Mouse (Mus musculus) stomach, embryonic 15.5 days (tissue): Measurements from ENCODE around the gene Tnfsf18. TPM values are rescaled to one million over a fixed set of nuclear protein-coding genes. Genes with fewer than 3 reads are reported as not detected.

Experiments
- ATAC-seq: fragments of 200-750 bp; cut with Nextera tagmentation; 2 replicates; pipeline ENCODE4 v1.8.0; 2017; ENCODE audit warnings: low read depth, moderate number of reproducible peaks, moderate TSS enrichment; ENCODE audit not compliant: insufficient read depth, low FRiP score
- H3K27ac ChIP-seq: fragments of 300-500 bp; sonication (generic); 2 replicates; pipeline ENCODE4 v1.5.1; 2015; ENCODE audit warnings: mild to moderate bottlenecking, inconsistent platforms
- H3K27me3 ChIP-seq: fragments of 300-500 bp; sonication (generic); replicated peaks from 2 replicates; pipeline ENCODE4 v1.6.1; 2015; ENCODE audit warnings: inconsistent platforms
- H3K36me3 ChIP-seq: fragments of 300-500 bp; sonication (generic); 2 replicates; pipeline ENCODE4 v1.6.1; 2015; ENCODE audit warnings: inconsistent platforms
- H3K4me1 ChIP-seq: fragments of 300-500 bp; sonication (generic); 2 replicates; pipeline ENCODE4 v1.6.1; 2015; ENCODE audit warnings: inconsistent platforms
- H3K4me2 ChIP-seq: fragments of 300-500 bp; sonication (generic); 2 replicates; pipeline ENCODE4 v1.6.1; 2015; ENCODE audit warnings: mild to moderate bottlenecking, inconsistent platforms
- H3K4me3 ChIP-seq: fragments of 300-500 bp; sonication (generic); replicated peaks from 2 replicates; pipeline ENCODE4 v1.5.1; 2015; ENCODE audit warnings: inconsistent platforms
- H3K9ac ChIP-seq: fragments of 300-500 bp; sonication (generic); 2 replicates; pipeline ENCODE4 v1.6.1; 2015; ENCODE audit warnings: inconsistent platforms
- H3K9me3 ChIP-seq: fragments of 300-500 bp; sonication (generic); 2 replicates; pipeline ENCODE4 v1.6.1; 2016; ENCODE audit warnings: inconsistent platforms
- WGBS: fragments of 180-500 bp; shearing (Covaris S2); methylation state at CpG from one replicate; pipeline ENCODE4 v1.1.7; 2015; 5-methylcytosine and 5-hydroxymethylcytosine counted together
- polyA plus RNA-seq: library from polyadenylated mRNA; unstranded; fragments of >200 nt; fragmentation: Nextera tagmentation; extraction: Ambion mirVana; gene quantifications from 2 replicates; pipeline ENCODE4 v1.2.1, GENCODE M21; 2015

The Tnfsf18 gene
- polyA plus RNA-seq, result 0.12 TPM in 1 of 2 replicates, not detected in the other

DNA sequence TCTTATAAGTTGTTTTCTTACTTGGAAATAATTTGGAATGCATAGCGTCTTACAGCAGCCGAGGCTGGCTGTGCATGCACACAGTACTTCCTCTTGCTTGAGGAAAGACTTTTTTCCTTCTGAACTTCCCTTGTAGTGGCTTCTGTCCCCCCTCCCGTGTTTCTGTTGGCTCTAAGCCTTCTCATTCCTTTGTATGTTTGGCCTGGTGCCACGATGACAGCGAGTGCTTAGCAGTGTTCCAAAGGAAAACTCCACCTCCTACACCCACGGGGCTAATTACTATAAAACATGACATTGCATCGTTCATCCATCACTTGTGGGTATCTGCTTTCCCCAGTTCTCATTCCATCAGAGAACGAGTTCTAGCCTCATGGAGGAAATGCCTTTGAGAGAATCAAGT is at the start of gene Tnfsf18:
Tnfsf18 (plus strand) TSS at position 313 of the 400 bp plus-strand sequence.
- no peaks in the 10 kb centered on the region for H3K4me1 ChIP-seq
- no peaks in the 10 kb centered on the region for H3K36me3 ChIP-seq
- no peak within 1 kb of the TSS for H3K27ac ChIP-seq
- no peaks in the 10 kb centered on the region for H3K9me3 ChIP-seq
- no peaks in the 10 kb centered on the region for H3K27me3 ChIP-seq
- ATAC-seq, result peak; percentile 43; the same call in 1 of the 2 replicates
- no peak within 1 kb of the TSS for H3K9ac ChIP-seq
- H3K4me2 ChIP-seq, result no peak within 1 kb of the TSS
- WGBS, result 30% methylated on average over 8 of the region's 8 CpGs
- no peak within 1 kb of the TSS for H3K4me3 ChIP-seq

DNA sequence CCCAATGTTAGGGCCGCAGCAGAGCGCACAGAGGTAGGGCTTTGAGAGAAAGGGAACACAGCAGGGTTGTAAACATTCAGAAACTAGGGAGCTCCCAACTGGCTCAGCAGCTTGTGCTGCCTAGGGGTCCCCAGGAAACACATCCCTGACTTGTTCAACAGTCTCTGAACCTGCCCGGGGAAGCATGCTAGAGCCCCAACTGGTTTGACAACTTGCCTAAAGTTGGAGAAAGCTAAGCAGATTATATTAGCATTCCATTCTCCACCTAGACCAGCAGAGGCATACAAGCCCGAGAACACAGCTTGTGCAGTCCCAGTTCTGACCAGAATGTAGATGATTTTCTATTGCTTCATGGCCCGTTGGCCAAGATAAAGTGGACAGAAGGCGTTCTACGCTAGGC is 49.6 kb upstream of the Tnfsf18 start:
- Histone ChIP-seq H3K27me3 (no peaks in the 10 kb centered on the region), H3K9me3 (no peaks in the 10 kb centered on the region), H3K4me3 (no peak overlapping the region), H3K27ac (peak overlapping the region; percentile 57; the same call in 1 of the 2 replicates), H3K36me3 (no peaks in the 10 kb centered on the region), H3K4me1 (no peaks in the 10 kb centered on the region; the same call in 1 of the 2 replicates), H3K4me2 (no peak overlapping the region), H3K9ac (no peak overlapping the region)
- WGBS, result 57% methylated on average over 7 of the region's 7 CpGs
- peak; percentile 93 for ATAC-seq

DNA sequence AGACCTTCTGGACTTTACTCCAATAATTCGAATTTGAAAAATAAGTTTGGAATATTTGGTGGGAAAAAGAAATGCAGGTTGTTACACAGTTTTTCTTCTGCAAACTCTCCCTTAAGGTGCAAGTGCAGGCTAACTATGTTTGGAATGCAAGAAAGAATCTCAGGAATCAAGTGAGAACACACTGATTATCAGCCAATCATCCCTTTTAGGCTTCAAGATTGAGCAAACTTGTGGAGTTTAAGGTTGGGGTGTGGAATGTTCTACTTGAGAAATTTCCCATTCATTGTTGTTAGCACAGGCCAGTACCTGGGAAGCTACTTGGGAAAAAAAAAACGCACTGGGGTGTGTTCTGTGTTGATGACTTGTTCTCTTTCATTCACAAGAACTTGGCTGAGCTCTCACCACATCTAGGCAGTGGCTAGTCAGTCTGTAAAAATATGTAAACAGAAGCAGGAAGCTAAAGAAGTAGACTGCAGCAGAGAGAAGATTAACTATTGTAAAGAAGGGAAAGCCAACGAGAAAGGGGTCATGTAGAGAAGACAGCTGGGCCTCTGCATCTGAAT is 42.7 kb upstream of the Tnfsf18 start:
- no peak for ATAC-seq
- no peak overlapping the region for H3K9ac ChIP-seq
- H3K9me3 ChIP-seq, result no peaks in the 10 kb centered on the region
- no peaks in the 10 kb centered on the region for H3K27me3 ChIP-seq
- no peak overlapping the region for H3K4me3 ChIP-seq
- H3K27ac ChIP-seq, result no peak overlapping the region; the same call in 1 of the 2 replicates
- H3K36me3 ChIP-seq, result no peaks in the 10 kb centered on the region
- 22% methylated on average over 3 of the region's 3 CpGs for WGBS
- no peak overlapping the region for H3K4me2 ChIP-seq
- no peaks in the 10 kb centered on the region for H3K4me1 ChIP-seq

DNA sequence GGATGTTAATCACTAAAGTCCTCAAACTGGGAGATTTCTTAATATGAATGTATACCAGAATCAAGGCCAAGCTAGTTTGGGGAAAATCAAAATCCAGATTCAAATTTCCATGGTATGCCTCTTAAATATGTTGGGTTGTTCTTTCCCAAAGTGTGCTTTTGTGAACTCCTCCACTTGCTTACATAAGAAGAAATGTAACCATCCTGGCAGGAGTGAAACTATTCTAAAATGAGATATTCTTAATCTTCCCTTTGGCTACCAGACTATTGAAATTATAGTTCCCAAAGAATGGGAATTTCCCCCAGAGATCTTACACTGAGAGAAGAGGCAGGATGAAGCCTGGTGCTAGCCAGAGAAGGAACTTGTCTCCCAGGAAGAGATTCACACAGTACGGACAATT is 42.2 kb upstream of the Tnfsf18 start:
- Histone ChIP-seq H3K4me1 (no peaks in the 10 kb centered on the region), H3K27ac (no peak overlapping the region), H3K27me3 (no peaks in the 10 kb centered on the region), H3K9ac (no peak overlapping the region), H3K4me2 (no peak overlapping the region), H3K9me3 (no peaks in the 10 kb centered on the region), H3K36me3 (no peaks in the 10 kb centered on the region), H3K4me3 (no peak overlapping the region)
- no peak for ATAC-seq
- 87% methylated on average over 1 of the region's 1 CpGs for WGBS

DNA sequence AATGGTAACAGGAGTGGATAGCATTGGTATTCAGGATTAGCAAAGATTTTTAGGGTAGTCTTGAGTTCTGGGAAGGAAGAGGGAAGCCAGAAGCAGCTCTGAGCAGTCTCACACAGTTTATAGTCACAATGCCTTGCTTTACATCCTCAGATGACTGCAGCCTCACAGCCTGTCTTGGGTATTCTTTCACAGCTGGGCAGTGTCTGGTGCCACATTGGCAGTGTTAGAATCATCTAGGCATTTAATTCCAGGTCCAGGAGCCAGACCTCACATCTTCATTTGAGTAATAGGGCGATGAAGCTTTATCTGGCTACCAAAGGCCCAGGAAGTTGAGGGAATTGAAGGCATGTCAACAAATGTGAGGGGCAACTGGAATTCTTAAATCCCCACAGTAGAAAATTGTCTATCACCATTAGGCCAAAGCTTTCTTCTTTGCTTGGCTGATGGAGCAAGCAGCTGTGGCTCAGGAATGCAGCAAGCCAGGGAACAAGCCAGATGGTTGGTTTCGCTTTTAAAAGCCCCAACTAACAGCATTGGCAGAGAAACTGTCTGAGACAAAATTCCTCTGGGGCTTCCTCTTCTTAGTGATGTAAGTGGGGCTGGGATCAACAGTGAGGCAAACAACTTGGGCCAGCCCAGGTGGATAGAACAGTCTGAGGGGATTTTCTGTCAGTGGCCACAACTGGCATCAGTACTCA is 30.9 kb upstream of the Tnfsf18 start:
- H3K4me2 ChIP-seq, result no peak overlapping the region
- no peak overlapping the region for H3K4me3 ChIP-seq
- WGBS, result 47% methylated on average over 2 of the region's 2 CpGs
- no peak for ATAC-seq
- H3K27me3 ChIP-seq, result no peaks in the 10 kb centered on the region
- H3K36me3 ChIP-seq, result no peaks in the 10 kb centered on the region
- 0 out of 2 replicates have a peak overlapping the region, but pooled peaks have one; percentile 46 for H3K27ac ChIP-seq
- no peaks in the 10 kb centered on the region for H3K9me3 ChIP-seq
- no peaks in the 10 kb centered on the region for H3K4me1 ChIP-seq
- H3K9ac ChIP-seq, result no peak overlapping the region

DNA sequence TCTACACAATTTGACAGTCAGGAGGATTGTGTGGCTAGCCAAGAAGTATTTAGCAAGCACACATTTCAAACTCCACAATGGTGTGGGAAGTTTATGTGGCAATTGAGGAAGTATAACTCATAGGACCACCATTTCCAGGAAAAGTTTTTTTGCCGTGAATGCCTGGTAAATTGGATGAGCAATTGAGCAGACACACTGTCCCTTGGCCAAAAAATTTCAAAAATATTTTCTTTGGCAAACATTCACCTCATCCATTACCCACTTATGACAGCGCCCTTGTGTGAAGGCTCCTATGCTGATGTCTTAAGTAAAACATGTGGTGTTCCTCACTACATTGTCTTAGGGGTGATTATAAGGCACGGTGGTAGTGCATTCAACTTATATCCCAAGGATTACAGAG is 17.2 kb upstream of the Tnfsf18 start:
- no peaks in the 10 kb centered on the region for H3K4me1 ChIP-seq
- H3K27me3 ChIP-seq, result no peaks in the 10 kb centered on the region
- H3K27ac ChIP-seq, result no peak overlapping the region
- no peak overlapping the region for H3K9ac ChIP-seq
- 59% methylated on average over 3 of the region's 3 CpGs for WGBS
- H3K4me3 ChIP-seq, result no peak overlapping the region
- no peak for ATAC-seq
- no peaks in the 10 kb centered on the region for H3K36me3 ChIP-seq
- no peaks in the 10 kb centered on the region for H3K9me3 ChIP-seq
- H3K4me2 ChIP-seq, result no peak overlapping the region

DNA sequence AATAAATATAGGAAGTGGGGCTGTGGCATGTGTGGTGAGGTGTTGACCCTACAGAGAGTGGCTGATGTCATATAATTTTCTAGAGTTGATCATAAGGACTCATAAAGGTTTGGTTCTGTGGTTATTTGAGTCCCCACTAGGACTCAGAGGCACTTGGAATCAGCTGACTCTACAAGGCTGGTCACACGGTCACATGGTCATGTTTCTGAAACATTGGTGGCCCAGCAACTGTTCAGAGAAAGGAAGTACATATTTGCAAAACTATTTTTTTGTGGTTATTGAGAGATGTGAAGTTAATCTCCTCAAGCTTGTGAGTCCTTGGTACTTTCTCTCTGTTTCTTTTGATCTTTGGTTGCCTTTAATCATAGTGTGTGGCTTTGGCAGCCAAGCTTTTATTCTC is 14.6 kb upstream of the Tnfsf18 start:
- Histone ChIP-seq H3K4me1 (no peaks in the 10 kb centered on the region), H3K36me3 (no peaks in the 10 kb centered on the region), H3K27me3 (no peaks in the 10 kb centered on the region), H3K9me3 (no peaks in the 10 kb centered on the region), H3K4me3 (no peak overlapping the region), H3K27ac (no peak overlapping the region), H3K4me2 (no peak overlapping the region), H3K9ac (no peak overlapping the region)
- no peak for ATAC-seq
- WGBS, result 72% methylated on average over 1 of the region's 1 CpGs

DNA sequence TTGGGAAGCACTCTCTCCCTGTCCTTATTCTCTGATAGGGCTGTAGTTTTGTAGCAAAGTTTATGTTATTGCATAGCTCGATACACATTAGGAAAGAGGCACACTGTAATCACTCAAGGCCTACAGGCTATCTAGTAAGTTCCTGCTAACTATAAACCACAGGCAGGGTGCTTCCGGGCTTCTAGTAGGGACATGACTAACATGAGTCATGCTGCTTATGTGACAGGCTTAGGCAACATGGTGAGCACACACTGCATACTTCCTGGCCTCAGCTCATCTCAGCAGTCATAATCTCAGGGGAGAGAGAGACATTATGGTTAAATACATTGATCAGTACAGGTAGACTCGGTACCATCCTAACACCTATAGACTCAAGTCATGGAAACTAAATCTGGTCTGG is 12.2 kb upstream of the Tnfsf18 start:
- no peak overlapping the region for H3K4me3 ChIP-seq
- H3K4me1 ChIP-seq, result no peaks in the 10 kb centered on the region
- H3K9me3 ChIP-seq, result no peaks in the 10 kb centered on the region
- WGBS, result 68% methylated on average over 3 of the region's 3 CpGs
- H3K36me3 ChIP-seq, result no peaks in the 10 kb centered on the region
- no peaks in the 10 kb centered on the region for H3K27me3 ChIP-seq
- H3K9ac ChIP-seq, result no peak overlapping the region
- no peak overlapping the region for H3K27ac ChIP-seq
- no peak for ATAC-seq
- H3K4me2 ChIP-seq, result no peak overlapping the region

DNA sequence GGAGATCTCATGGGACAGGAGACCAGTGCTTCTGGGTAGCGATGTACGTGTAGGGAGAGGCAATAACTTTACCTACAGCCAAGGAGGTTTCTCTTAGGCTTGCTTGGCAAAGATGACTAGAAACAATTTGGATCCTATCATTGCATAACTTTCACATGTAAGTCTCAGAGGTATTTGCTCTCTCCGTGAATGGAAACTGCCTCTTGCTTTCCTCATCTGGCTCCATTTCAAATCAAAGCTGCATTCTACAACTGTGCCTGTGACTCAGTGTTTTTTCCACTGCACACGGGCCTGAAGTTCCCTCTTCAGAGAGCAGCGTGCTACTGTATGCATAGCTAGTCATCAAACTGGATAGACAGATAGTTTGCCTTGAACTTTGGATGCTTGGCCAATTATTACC is 7.4 kb upstream of the Tnfsf18 start:
- WGBS, result 74% methylated on average over 5 of the region's 5 CpGs
- H3K4me1 ChIP-seq, result no peaks in the 10 kb centered on the region
- H3K27ac ChIP-seq, result no peak overlapping the region
- no peaks in the 10 kb centered on the region for H3K36me3 ChIP-seq
- no peak overlapping the region for H3K4me3 ChIP-seq
- H3K9ac ChIP-seq, result no peak overlapping the region
- ATAC-seq, result no peak
- H3K9me3 ChIP-seq, result no peaks in the 10 kb centered on the region
- no peak overlapping the region for H3K4me2 ChIP-seq
- no peaks in the 10 kb centered on the region for H3K27me3 ChIP-seq

DNA sequence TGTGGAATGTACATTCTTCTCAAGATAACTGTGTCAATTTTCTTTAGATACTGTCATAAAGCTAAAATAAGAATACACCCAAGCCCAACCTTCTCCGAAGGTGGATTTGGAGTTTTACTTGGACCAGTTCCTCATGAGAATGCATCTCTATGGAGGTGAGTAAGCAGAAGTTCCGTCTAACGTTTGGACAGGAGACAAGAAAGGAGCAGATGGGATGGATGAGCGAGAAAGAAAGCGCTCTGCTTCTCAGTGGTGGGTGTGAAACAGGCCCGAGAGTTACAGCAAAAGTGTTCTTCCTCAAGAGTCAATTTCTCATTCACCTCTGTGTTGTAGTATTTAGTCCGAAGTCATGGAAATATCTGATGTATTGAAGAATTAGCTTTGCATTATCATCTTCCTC is 2.7 kb upstream of the Tnfsf18 start:
- H3K4me1 ChIP-seq, result no peaks in the 10 kb centered on the region
- no peak overlapping the region for H3K9ac ChIP-seq
- ATAC-seq, result no peak
- no peak overlapping the region for H3K4me3 ChIP-seq
- H3K27me3 ChIP-seq, result no peaks in the 10 kb centered on the region
- H3K36me3 ChIP-seq, result no peaks in the 10 kb centered on the region
- WGBS, result 79% methylated on average over 7 of the region's 7 CpGs
- no peak overlapping the region for H3K27ac ChIP-seq
- no peaks in the 10 kb centered on the region for H3K9me3 ChIP-seq
- no peak overlapping the region for H3K4me2 ChIP-seq

DNA sequence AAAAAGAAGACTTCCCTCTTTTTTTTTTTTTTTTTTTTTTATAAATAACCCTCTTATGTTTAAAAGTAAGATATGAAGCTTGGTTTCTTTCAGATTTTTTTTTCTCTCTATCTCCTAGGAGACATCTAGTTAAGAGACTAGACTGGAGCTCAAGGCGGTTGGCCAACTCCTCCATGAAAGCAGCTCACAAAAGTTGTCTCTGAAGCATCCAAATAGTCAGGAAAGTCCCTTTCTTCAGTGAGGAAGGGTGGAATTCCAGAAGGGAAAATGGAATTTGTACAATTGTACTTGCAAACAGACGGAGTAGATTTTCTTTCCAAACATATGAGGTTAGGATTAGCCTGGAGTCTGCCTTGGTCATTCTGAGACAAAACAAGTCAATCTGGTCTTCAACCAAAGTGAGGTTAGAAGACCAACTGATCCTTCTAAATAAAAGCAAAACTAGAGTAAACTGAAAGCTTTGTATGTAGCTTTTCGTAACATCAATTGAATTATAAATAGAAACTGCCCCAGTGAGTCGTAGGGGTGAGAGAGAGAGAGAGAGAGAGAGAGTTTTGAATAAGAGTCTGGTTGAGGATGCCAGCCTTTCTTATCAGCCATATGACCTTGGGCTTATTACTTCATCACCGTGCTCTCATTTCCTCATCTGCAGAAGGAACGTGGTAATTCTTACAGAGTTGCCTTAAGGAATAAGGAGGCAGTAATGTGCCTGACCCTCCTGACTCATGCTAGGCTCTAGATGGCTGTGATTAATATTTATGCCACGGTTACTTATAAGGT is 2.6 kb downstream of the Tnfsf18 start:
- no peaks in the 10 kb centered on the region for H3K9me3 ChIP-seq
- no peaks in the 10 kb centered on the region for H3K4me1 ChIP-seq
- H3K27ac ChIP-seq, result no peak overlapping the region
- 42% methylated on average over 7 of the region's 7 CpGs for WGBS
- no peaks in the 10 kb centered on the region for H3K36me3 ChIP-seq
- no peak overlapping the region for H3K4me2 ChIP-seq
- H3K4me3 ChIP-seq, result no peak overlapping the region
- no peak for ATAC-seq
- no peak overlapping the region for H3K9ac ChIP-seq
- no peaks in the 10 kb centered on the region for H3K27me3 ChIP-seq

DNA sequence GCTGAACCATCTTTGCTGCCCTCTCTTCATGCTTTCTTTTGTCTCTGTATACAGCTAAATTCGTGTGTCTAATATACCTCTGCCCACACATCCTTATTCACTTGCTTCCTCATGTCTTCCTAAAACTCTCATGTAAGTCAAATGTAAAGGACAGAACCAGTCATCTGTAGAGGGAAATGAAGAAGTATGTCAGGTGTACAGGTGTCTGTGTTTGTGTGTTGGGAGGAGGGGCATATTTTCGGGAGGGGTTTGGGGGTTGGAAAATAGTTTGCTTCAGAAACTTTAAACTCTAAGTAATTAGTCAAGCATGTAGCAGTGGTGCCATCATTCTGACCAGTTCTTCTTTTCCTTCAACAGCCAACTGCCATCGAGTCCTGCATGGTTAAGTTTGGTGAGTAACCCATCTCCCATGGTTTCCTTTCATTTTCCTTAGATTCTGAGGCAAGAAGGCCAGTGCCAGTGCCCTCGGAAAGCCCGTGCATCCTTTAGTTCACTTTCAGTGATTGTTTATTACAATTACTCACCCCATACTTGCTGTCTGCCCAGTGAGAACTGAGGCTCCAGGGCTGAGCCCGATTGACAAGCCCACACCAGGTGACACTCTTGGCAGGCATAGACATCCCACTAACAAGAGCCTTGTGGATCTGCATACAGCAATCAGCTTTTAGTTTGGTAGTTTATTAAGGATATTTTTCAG is 5.8 kb downstream of the Tnfsf18 start:
- WGBS, result 78% methylated on average over 6 of the region's 6 CpGs
- no peak overlapping the region for H3K27ac ChIP-seq
- H3K4me2 ChIP-seq, result no peak overlapping the region
- H3K27me3 ChIP-seq, result no peaks in the 10 kb centered on the region
- ATAC-seq, result no peak
- no peaks in the 10 kb centered on the region for H3K9me3 ChIP-seq
- no peak overlapping the region for H3K9ac ChIP-seq
- H3K4me3 ChIP-seq, result no peak overlapping the region
- H3K36me3 ChIP-seq, result no peaks in the 10 kb centered on the region
- H3K4me1 ChIP-seq, result no peaks in the 10 kb centered on the region
